Mouse (Mus musculus) CD4-positive, CD25-positive, alpha-beta regulatory T cell, adult 2 months (primary cell): ENCODE measurements at regions not wholly inside any gene's neighbourhood (a gene's known extent, or its start where the extent isn't known, plus 50 kb on each side); places are given as distances from the start of the nearest gene placed in this dataset.

Experiments
- DNase-seq: peaks from one replicate; pipeline ENCODE4 v3.0.0-alpha.2; 2012; ENCODE audit warnings: low read depth, low spot score

GRCm38 (mm10) chr8:89455731-89456130, 411.8 kb upstream of the Sall1 start:
- DNase-seq = no peak

- DNase-seq = no peak
Observed at GRCm38 (mm10) chr8:89454197-89454596, 410.2 kb upstream of the Sall1 start.

- DNase-seq = no peak
Observed at GRCm38 (mm10) chr8:89453724-89454123, 409.8 kb upstream of the Sall1 start.

GRCm38 (mm10) chr8:89444466-89444865, 400.5 kb upstream of the Sall1 start:
- no peak for DNase-seq

- no peak for DNase-seq
Observed at GRCm38 (mm10) chr8:89439304-89439703, 395.3 kb upstream of the Sall1 start.

GRCm38 (mm10) chr8:89426969-89427368, 383.0 kb upstream of the Sall1 start:
- no peak for DNase-seq

GRCm38 (mm10) chr8:89415287-89415686, 371.3 kb upstream of the Sall1 start:
- DNase-seq = no peak

GRCm38 (mm10) chr8:89412500-89412899, 368.5 kb upstream of the Sall1 start:
- no peak for DNase-seq

GRCm38 (mm10) chr8:89412046-89412445, 368.1 kb upstream of the Sall1 start:
- no peak for DNase-seq

GRCm38 (mm10) chr8:89406688-89407087, 362.7 kb upstream of the Sall1 start:
- no peak for DNase-seq

GRCm38 (mm10) chr8:89404287-89404686, 360.3 kb upstream of the Sall1 start:
- DNase-seq = no peak

- DNase-seq = no peak
Observed at GRCm38 (mm10) chr8:89396673-89397072, 352.7 kb upstream of the Sall1 start.

- no peak for DNase-seq
Observed at GRCm38 (mm10) chr8:89392749-89393148, 348.8 kb upstream of the Sall1 start.

- DNase-seq = no peak
Observed at GRCm38 (mm10) chr8:89388761-89389160, 344.8 kb upstream of the Sall1 start.

- DNase-seq = no peak
Observed at GRCm38 (mm10) chr8:89387295-89387694, 343.3 kb upstream of the Sall1 start.

GRCm38 (mm10) chr8:89385028-89385427, 341.1 kb upstream of the Sall1 start:
- no peak for DNase-seq

GRCm38 (mm10) chr8:89383781-89384180, 339.8 kb upstream of the Sall1 start:
- no peak for DNase-seq

GRCm38 (mm10) chr8:89382538-89383380, 338.8 kb upstream of the Sall1 start:
- DNase-seq = no peak

GRCm38 (mm10) chr8:89380436-89380835, 336.5 kb upstream of the Sall1 start:
- DNase-seq = no peak

- no peak for DNase-seq
Observed at GRCm38 (mm10) chr8:89372761-89373160, 328.8 kb upstream of the Sall1 start.

GRCm38 (mm10) chr8:89371773-89372132, 327.8 kb upstream of the Sall1 start:
- DNase-seq = no peak

- DNase-seq = no peak
Observed at GRCm38 (mm10) chr8:89370816-89371772, 327.1 kb upstream of the Sall1 start.

- no peak for DNase-seq
Observed at GRCm38 (mm10) chr8:89365430-89365829, 321.5 kb upstream of the Sall1 start.
